Mouse (Mus musculus): ENCODE data around the gene Ak4.

The Ak4 gene

DNA sequence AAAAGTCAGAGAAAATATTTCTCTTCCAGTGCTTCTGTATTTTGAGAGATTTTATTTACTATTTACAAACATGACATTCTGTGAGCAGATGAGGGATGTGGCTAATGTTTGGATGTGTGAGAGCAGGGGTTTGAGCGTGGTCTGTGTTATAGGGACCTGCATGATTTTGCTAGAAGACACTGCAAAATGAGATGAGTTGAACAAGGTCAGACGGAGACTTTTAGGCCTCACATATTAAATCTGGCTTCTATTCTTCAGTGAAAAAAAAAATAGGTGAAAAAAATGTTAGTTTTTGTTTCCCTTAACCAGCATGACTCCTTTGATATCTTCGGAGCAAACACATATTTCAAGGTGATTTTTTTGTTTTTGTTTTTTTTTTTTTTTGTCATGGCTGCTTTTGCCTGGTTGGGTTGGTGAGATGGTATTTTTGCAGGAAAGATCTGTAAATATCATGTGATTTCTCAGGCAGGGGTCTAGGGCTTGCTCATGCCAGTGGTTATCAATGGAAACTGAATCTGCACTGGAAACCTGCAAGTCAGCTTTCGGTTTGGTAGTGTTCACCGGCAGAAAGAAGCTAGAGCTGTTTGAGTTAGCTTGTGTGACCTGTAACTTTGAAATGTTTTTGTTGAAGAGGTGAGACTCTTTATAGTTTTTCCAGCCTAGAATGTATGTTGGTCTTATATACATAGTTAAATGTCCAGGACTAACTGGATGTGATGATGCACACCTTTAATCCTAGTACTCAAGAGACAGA lies 92.9 kb downstream of the Ak4 start:
- no peak for DNase-seq (ENCODE audit: low spot score in 2 of 2)

DNA sequence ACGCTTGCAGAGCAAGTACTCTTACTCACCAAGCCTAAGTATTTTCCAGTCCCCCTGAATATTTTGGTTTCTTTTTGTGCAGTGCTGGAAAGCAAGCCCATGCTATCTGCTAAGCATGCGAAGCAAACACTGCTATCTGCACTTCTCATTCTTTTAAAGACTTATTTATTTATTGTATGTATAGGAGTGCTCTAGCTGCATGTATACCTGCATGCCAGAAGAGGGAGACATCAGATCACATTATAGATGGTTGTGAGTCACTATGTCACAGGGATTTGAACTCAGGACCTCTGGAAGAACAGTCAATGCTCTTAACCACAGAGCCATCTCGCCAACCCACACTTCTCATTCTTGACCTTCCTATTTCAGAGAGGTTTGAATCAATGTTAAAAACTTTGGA lies 94.2 kb downstream of the Ak4 start:
- no peak for DNase-seq (ENCODE audit: low spot score in 2 of 2)

DNA sequence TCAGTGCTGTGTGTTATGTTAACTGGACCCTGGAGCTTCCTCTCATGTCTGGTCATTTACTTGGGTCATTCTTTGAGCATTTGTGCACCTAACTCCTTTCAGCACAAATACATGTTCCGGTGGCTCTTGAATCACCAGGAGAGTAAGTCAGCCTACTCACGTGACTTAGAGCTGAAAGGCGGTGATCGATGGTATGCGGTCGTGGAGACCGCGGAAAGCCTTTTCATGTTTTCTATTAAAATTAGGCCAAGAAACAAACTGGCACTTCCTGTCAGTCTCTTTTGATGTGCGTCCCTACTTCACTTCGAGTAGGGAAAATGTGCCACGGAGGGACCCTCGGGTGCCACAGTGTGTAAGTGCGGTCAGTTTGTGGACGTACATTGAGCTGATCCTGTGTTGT lies 96.8 kb downstream of the Ak4 start:
- DNase-seq (ENCODE audit: low spot score in 2 of 2) = no peak

Data from frontal cortex, postnatal 10 days (tissue).